Mouse (Mus musculus) effector memory CD4-positive, alpha-beta T cell, adult 5 months (primary cell): ENCODE data around the gene Gm10295. TPM values are rescaled to one million over a fixed set of nuclear protein-coding genes. Genes with fewer than 3 reads are reported as not detected.

ENCODE experiments used
- polyA plus RNA-seq: library from polyadenylated mRNA; unstranded; fragments of 100-300 nt; shearing (Covaris generic); gene quantifications from one replicate; pipeline ENCODE4 v1.2.1, GENCODE M21; 2017

Gm10295 gene
- 0.15 TPM for polyA plus RNA-seq

DNA sequence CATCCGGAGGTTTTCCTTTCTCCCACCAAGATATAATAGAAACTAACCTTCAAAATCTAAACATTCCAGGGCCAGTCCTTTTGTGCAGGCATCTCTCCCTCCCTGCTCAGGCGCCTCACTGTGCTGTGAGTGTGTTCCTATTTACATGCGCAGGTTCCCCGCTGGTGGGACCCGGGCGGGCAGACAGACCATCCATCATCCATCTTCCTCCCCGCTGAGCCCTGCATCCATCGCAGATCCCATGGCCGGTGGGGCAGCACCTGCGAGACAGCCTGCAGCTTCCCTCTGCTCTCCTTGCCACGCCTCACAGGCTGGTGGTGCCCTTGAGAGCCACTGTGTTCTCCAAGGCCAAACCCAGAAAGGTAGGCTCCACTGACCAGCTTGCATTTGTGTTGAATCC, at the start of gene Gm10295:
Gm10295 (minus strand) TSS at position 122 of the 400 bp plus-strand sequence.

